Mouse (Mus musculus) neural tube, embryonic 12.5 days (tissue): Measurements from ENCODE around the gene Itgae. TPM values are rescaled to one million over a fixed set of nuclear protein-coding genes. Genes with fewer than 3 reads are reported as not detected.

ENCODE experiments used
- ATAC-seq: fragments of 200-750 bp; cut with Nextera tagmentation; 2 replicates; pipeline ENCODE4 v1.8.0; 2017; ENCODE audit warnings: low read depth, mild to moderate bottlenecking, moderate TSS enrichment, moderate library complexity; ENCODE audit not compliant: low FRiP score
- H3K27ac ChIP-seq: fragments of 300-500 bp; sonication (generic); 2 replicates; pipeline ENCODE4 v1.5.1; 2016
- H3K27me3 ChIP-seq: fragments of 300-500 bp; sonication (generic); replicated peaks from 2 replicates; pipeline ENCODE4 v1.6.1; 2016; ENCODE audit warnings: mild to moderate bottlenecking
- H3K36me3 ChIP-seq: fragments of 300-500 bp; sonication (generic); 2 replicates; pipeline ENCODE4 v1.6.1; 2016; ENCODE audit warnings: mild to moderate bottlenecking
- H3K4me1 ChIP-seq: fragments of 300-500 bp; sonication (generic); 2 replicates; pipeline ENCODE4 v1.6.1; 2016
- H3K4me2 ChIP-seq: fragments of 300-500 bp; sonication (generic); replicated peaks from 2 replicates; pipeline ENCODE4 v1.6.1; 2016; ENCODE audit warnings: mild to moderate bottlenecking
- H3K4me3 ChIP-seq: fragments of 300-500 bp; sonication (generic); 2 replicates; pipeline ENCODE4 v1.5.1; 2016
- H3K9ac ChIP-seq: fragments of 300-500 bp; sonication (generic); 2 replicates; pipeline ENCODE4 v1.6.1; 2016; ENCODE audit warnings: mild to moderate bottlenecking
- H3K9me3 ChIP-seq: fragments of 300-500 bp; sonication (generic); 2 replicates; pipeline ENCODE4 v1.6.1; 2016; ENCODE audit warnings: mild to moderate bottlenecking
- WGBS: fragments of 180-500 bp; shearing (Covaris S2); methylation state at CpG from one replicate; pipeline ENCODE4 v1.1.7; 2016; 5-methylcytosine and 5-hydroxymethylcytosine counted together
- polyA plus RNA-seq: library from polyadenylated mRNA; unstranded; fragments of >200 nt; fragmentation: Nextera tagmentation; extraction: Ambion mirVana; gene quantifications from 2 replicates; pipeline ENCODE4 v1.2.1, GENCODE M21; 2016

Itgae gene
- polyA plus RNA-seq, 1 experiment from 2014 or later, result 0.34 TPM

DNA sequence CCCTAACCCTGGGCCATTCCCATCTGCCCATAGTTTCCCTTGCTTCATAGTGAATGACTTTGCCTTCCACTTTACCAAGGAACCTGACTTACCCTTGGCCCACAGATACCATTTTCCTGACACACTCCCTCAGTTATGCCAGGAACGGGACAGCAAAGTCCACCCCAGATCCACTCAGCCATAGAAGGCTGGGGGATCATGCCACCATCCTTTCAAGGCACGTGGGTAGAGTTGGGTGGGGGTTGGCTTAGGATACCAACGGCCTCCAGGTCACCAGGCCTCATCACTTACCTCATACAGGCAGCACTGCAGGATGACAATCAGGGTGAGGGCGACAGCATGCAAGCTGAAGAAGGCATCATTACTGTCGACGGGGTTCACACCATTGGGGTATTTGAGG lies 96.8 kb downstream of the Itgae start:
- H3K4me1 ChIP-seq, result no peaks in the 10 kb centered on the region
- H3K36me3 ChIP-seq, result peaks cover 90% of the 10 kb centered on the region
- no peak overlapping the region for H3K4me3 ChIP-seq
- H3K27ac ChIP-seq, result no peak overlapping the region
- 88% methylated on average over 6 of the region's 6 CpGs for WGBS
- H3K27me3 ChIP-seq, result no peaks in the 10 kb centered on the region
- no peaks in the 10 kb centered on the region for H3K9me3 ChIP-seq
- ATAC-seq, result no peak
- H3K9ac ChIP-seq, result no peak overlapping the region
- H3K4me2 ChIP-seq, result no peak overlapping the region

GRCm38 (mm10) chr11:73193047-73193446 lies 102.7 kb downstream of the Itgae start:
- Histone ChIP-seq H3K4me2 (no peak overlapping the region), H3K9me3 (no peaks in the 10 kb centered on the region), H3K36me3 (peaks cover 59% of the 10 kb centered on the region), H3K27ac (no peak overlapping the region), H3K27me3 (no peaks in the 10 kb centered on the region), H3K4me3 (no peak overlapping the region), H3K4me1 (peaks cover 6% of the 10 kb centered on the region), H3K9ac (no peak overlapping the region)
- ATAC-seq, result no peak
- WGBS, result 81% methylated on average over 6 of the region's 6 CpGs

DNA sequence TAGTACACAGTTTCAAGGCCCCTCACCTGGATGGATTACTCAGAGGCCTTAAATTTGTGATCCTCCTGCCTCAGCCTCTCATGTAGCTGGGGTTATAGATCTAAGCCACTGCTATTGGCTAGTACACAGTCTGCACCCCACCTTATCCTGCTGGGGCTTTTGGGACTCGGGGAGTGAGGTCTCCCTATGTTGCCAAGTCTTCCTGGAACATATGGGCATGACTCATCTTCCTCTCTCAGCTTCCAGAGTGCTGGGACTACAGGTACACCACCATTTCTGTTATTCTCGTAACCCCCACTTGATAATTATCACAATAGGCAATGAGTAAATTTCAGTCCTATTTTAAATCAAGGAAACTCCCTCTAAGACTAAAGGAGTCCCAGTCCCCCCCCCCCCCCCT lies 104.1 kb downstream of the Itgae start:
- no peaks in the 10 kb centered on the region for H3K9me3 ChIP-seq
- no peak overlapping the region for H3K4me3 ChIP-seq
- H3K27ac ChIP-seq, result no peak overlapping the region
- H3K36me3 ChIP-seq, result peaks cover 46% of the 10 kb centered on the region
- H3K27me3 ChIP-seq, result no peaks in the 10 kb centered on the region
- H3K4me1 ChIP-seq, result peaks cover 12% of the 10 kb centered on the region
- WGBS, result 81% methylated on average over 2 of the region's 2 CpGs
- ATAC-seq, result no peak
- no peak overlapping the region for H3K9ac ChIP-seq
- no peak overlapping the region for H3K4me2 ChIP-seq

Other genes starting within 250 kb of the Itgae start
- 1.2 and 1.3 TPM in 2 replicates for gene Atp2a3, start 129.4 kb upstream of the Itgae start, polyA plus RNA-seq
- 1.4 TPM in 2 replicates for gene P2rx1, start 91.5 kb upstream of the Itgae start, polyA plus RNA-seq
- gene Camkk1, start 71.6 kb upstream of the Itgae start, polyA plus RNA-seq, result 14.7 and 14.8 TPM in 2 replicates
- gene Ncbp3, start 42.8 kb upstream of the Itgae start, polyA plus RNA-seq, result 14.3 and 15.1 TPM in 2 replicates
- gene Haspin, start 47.7 kb downstream of the Itgae start, polyA plus RNA-seq, result 11.0 and 11.1 TPM in 2 replicates
- 0.22 and 0.30 TPM in 2 replicates for gene P2rx5, start 69.8 kb downstream of the Itgae start, polyA plus RNA-seq
- 122 and 129 TPM in 2 replicates for gene Emc6, start 86.5 kb downstream of the Itgae start, polyA plus RNA-seq
- gene Tax1bp3, start 86.5 kb downstream of the Itgae start, polyA plus RNA-seq, result 198 and 205 TPM in 2 replicates
- 21.5 and 26.1 TPM in 2 replicates for gene Ctns, start 108.5 kb downstream of the Itgae start, polyA plus RNA-seq
- gene Shpk, start 108.9 kb downstream of the Itgae start, polyA plus RNA-seq, result 1.9 and 2.3 TPM in 2 replicates
- 0.38 and 0.98 TPM in 2 replicates for gene Trpv1, start 143.7 kb downstream of the Itgae start, polyA plus RNA-seq
- 0.14 and 0.15 TPM in 2 replicates for gene Trpv3, start 176.8 kb downstream of the Itgae start, polyA plus RNA-seq
- 0.34 and 0.65 TPM in 2 replicates for gene Aspa, start 239.0 kb downstream of the Itgae start, polyA plus RNA-seq
- gene Gm49340, start 239.2 kb downstream of the Itgae start, polyA plus RNA-seq, result not detected in 2 replicates
- gene Spata22, start 239.2 kb downstream of the Itgae start, polyA plus RNA-seq, result not detected in 2 replicates